Mouse (Mus musculus) kidney, adult 2 months (tissue): ENCODE data around the gene Dohh.

ENCODE experiments used
- CTCF ChIP-seq: fragments of 200-500 bp; conservative IDR thresholded peaks from 2 replicates; pipeline ENCODE4 v1.5.1; 2011; ENCODE audit warnings: low read depth, mild to moderate bottlenecking, control low read depth, low read length, moderate library complexity, mixed read lengths; ENCODE audit not compliant: insufficient read depth, insufficient read length
- POLR2A ChIP-seq: fragments of 200-500 bp; IDR thresholded peaks from one replicate; pipeline ENCODE4 v1.6.1; 2011; ENCODE audit warnings: low read depth, low read length, control low read depth

DNA sequence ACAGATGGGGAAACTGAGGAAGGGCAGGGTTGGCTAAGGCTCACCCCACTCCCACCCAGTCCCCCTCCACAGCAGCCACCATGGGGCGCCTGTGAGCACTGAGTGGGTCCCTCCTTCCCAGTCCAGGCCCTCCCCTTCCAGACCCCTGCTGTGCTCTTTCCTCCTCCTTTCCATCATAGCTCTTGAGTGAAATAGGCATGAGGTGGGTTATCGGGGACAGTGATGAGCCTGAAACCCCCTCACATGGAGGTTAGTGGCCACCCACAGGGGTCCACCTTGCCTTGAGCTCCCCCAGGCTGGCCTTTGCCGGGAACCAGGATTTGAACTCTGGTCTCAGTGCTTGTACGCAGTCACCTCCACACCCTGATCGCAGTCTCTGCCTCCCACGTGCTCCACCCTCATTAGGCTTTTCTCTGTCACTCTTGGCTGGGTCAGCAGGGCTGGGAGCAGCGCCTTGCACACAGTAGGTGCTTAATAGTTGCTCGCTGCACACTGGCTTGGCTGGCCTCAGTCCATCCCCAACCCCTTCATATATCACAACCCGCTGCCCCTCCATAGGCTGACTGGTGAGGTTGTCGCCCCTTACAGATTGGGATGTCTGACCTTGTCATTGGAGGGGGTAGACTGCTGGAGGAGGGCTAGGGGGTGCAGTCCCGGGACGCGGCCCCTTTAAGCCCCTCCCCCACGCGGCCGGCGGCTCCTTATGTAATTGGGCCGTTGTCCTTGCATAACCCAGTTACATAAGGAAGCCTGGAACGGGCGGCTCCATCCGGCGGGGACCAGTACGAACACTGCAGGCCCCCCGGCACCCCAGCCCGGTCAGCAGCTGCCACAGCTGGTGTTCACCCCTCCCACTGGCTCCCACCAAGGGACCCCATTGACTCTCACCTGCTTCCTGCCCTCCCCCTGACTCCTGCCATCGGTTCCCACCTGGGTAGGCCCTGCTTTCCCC, 29.4 kb downstream of the Dohh start:
- TF ChIP-seq CTCF (no peak), POLR2A (peak; percentile 6)
